Mouse (Mus musculus): ENCODE data around the gene Mthfr.

Mthfr gene

GRCm38 (mm10) chr4:148038600-148039253 lies at the start of gene Mthfr, which contains the start of gene Clcn6:
Gene Mthfr (plus strand): TSS chr4:148039077.
Gene Clcn6 (minus strand): TSS chr4:148038821.
- peak; percentile 100 for DNase-seq

- DNase-seq = no peak
These were observed 45.2 kb upstream of the Mthfr start for GRCm38 (mm10) chr4:147993571-147994095.

GRCm38 (mm10) chr4:147995311-147995710 lies 43.6 kb upstream of the Mthfr start:
- DNase-seq = no peak

- no peak for DNase-seq
These were observed 38.6 kb upstream of the Mthfr start, which contains the start of gene Nppa for GRCm38 (mm10) chr4:148000202-148000772. Gene Nppa (plus strand): TSS chr4:148000722.

- no peak for DNase-seq
These were observed 37.7 kb upstream of the Mthfr start for GRCm38 (mm10) chr4:148001013-148001789.

GRCm38 (mm10) chr4:148001866-148002265 lies 37.0 kb upstream of the Mthfr start:
- no peak for DNase-seq

- no peak for DNase-seq
These were observed 34.5 kb upstream of the Mthfr start for GRCm38 (mm10) chr4:148004361-148004760.

- peak; percentile 34 to 39 for DNase-seq
These were observed 30.5 kb upstream of the Mthfr start for GRCm38 (mm10) chr4:148008412-148008811.

- DNase-seq = no peak
These were observed 29.2 kb upstream of the Mthfr start for GRCm38 (mm10) chr4:148009641-148010040.

GRCm38 (mm10) chr4:148011332-148011731 lies 27.5 kb upstream of the Mthfr start:
- DNase-seq = no peak

GRCm38 (mm10) chr4:148012216-148012615 lies 26.7 kb upstream of the Mthfr start:
- no peak for DNase-seq

- DNase-seq = no peak
These were observed 23.5 kb upstream of the Mthfr start for GRCm38 (mm10) chr4:148015418-148015817.

GRCm38 (mm10) chr4:148016981-148017380 lies 21.9 kb upstream of the Mthfr start:
- no peak for DNase-seq

GRCm38 (mm10) chr4:148018410-148018809 lies 20.5 kb upstream of the Mthfr start:
- DNase-seq = no peak

- no peak for DNase-seq
These were observed 14.9 kb upstream of the Mthfr start for GRCm38 (mm10) chr4:148024003-148024402.

GRCm38 (mm10) chr4:148029297-148029696 lies 9.6 kb upstream of the Mthfr start:
- no peak for DNase-seq

GRCm38 (mm10) chr4:148030506-148030905 lies 8.4 kb upstream of the Mthfr start:
- no peak for DNase-seq

- no peak for DNase-seq
These were observed 4.9 kb upstream of the Mthfr start for GRCm38 (mm10) chr4:148033858-148034410.

- DNase-seq = no peak
These were observed 3.4 kb upstream of the Mthfr start for GRCm38 (mm10) chr4:148035440-148035839.

GRCm38 (mm10) chr4:148038079-148038599 lies 738 bp upstream of the Mthfr start:
- no peak for DNase-seq

- DNase-seq = no peak
These were observed 564 bp downstream of the Mthfr start for GRCm38 (mm10) chr4:148039254-148040028.
